10 mouse cellular contexts compared by ENCODE assay signal in the genomic region with DNA sequence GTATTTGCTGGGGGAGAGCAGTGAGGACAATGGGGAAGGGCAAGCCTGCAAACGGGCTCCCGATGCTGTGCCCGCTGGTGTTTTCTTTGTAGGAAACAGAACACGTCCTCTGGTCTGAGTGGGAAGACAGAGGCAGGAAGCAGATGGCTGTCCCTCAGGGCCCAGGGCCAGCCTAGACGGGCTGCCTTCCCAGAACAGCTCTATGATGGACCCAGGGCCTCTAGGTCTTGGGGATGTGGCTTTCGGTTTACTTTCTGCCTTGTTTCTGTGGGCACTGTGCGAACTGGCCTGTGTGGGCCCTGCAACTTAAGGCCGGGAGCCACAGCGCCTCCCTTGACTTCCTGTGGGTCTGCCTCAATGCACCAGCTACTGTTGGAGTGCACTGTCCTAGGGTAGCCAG.
DNase-seq lines count a peak whose midpoint lies in the region; ATAC-seq and TF ChIP-seq lines count a peak whose summit lies in the region.
"Had no signal": no experiment of that assay in that cellular context is flagged by ENCODE, and none has a peak within 500 bp of the region (broad histone marks: within the 10 kb centered on the region; RNA-seq: fewer than 3 reads in every experiment).

No protein-coding gene starts in this region.

- no peak overlapping the region for H3K4me2 ChIP-seq in lung, postnatal 0 days (replicated peaks; ENCODE audit: low read depth, low read length)
- H3K4me2 ChIP-seq in heart, embryonic 12.5 days, result no peak overlapping the region
- H3K4me2 ChIP-seq in stomach, embryonic 15.5 days, result no peak overlapping the region
- H3K4me2 ChIP-seq: liver, embryonic 13.5 days had no signal

- ATAC-seq in lung, postnatal 0 days, result peak; percentile 88
- ATAC-seq in heart, embryonic 12.5 days (ENCODE audit: insufficient number of reproducible peaks, low FRiP score), result peak; percentile 54; the same call in 1 of the 2 replicates
- peak; percentile 40; the same call in 1 of the 2 replicates for ATAC-seq in stomach, embryonic 15.5 days (ENCODE audit: insufficient read depth, low FRiP score, low read depth)

- 0 out of 2 replicates have a peak overlapping the region, but pooled peaks have one; percentile 38 for H3K27ac ChIP-seq in lung, postnatal 0 days (ENCODE audit: low read length)
- H3K27ac ChIP-seq in heart, embryonic 12.5 days (ENCODE audit: poor library complexity, severe bottlenecking), result peak overlapping the region; percentile 10; the same call in 1 of the 2 replicates
- H3K27ac ChIP-seq in stomach, embryonic 15.5 days, result no peak overlapping the region
- H3K27ac ChIP-seq: liver, embryonic 13.5 days had no signal

- 47% methylated on average over 9 of the region's 9 CpGs for WGBS in lung, postnatal 0 days
- WGBS in heart, embryonic 12.5 days, result 64% methylated on average over 9 of the region's 9 CpGs
- WGBS in stomach, embryonic 15.5 days, result 66% methylated on average over 9 of the region's 9 CpGs

- H3K36me3 ChIP-seq in lung, postnatal 0 days (ENCODE audit: insufficient read depth, low read length), result no peaks in the 10 kb centered on the region
- H3K36me3 ChIP-seq in heart, embryonic 12.5 days, result no peaks in the 10 kb centered on the region
- no peaks in the 10 kb centered on the region for H3K36me3 ChIP-seq in stomach, embryonic 15.5 days
- H3K36me3 ChIP-seq: liver, embryonic 13.5 days had no signal

- H3K4me3 ChIP-seq in lung, postnatal 0 days (ENCODE audit: low read depth, low read length), result no peak overlapping the region
- no peak overlapping the region for H3K4me3 ChIP-seq in heart, embryonic 12.5 days
- no peak overlapping the region for H3K4me3 ChIP-seq in stomach, embryonic 15.5 days (replicated peaks)
- H3K4me3 ChIP-seq: liver, embryonic 13.5 days had no signal

- no peaks in the 10 kb centered on the region for H3K27me3 ChIP-seq in lung, postnatal 0 days (replicated peaks; ENCODE audit: insufficient read depth, low read length)
- no peaks in the 10 kb centered on the region for H3K27me3 ChIP-seq in heart, embryonic 12.5 days (replicated peaks)
- 0 out of 2 replicates have a peak, but pooled peaks cover 3% of the 10 kb centered on the region for H3K27me3 ChIP-seq in stomach, embryonic 15.5 days (replicated peaks)
- H3K27me3 ChIP-seq: liver, embryonic 13.5 days had no signal

- H3K9ac ChIP-seq in lung, postnatal 0 days (replicated peaks; ENCODE audit: low read depth), result no peak overlapping the region
- H3K9ac ChIP-seq in heart, embryonic 12.5 days, result no peak overlapping the region
- no peak overlapping the region for H3K9ac ChIP-seq in stomach, embryonic 15.5 days
- H3K9ac ChIP-seq: liver, embryonic 13.5 days had no signal

- TF ChIP-seq CTCF in lung, postnatal 0 days (IDR thresholded peaks at IDR 0.05), result peak; percentile 6; the same call in 1 of the 2 replicates

- TF ChIP-seq EP300 in lung, postnatal 0 days (IDR thresholded peaks at IDR 0.05), result 0 out of 2 replicates have a peak, but pooled peaks have one; percentile 15

- H3K9me3 ChIP-seq in lung, postnatal 0 days (ENCODE audit: low read length), result no peaks in the 10 kb centered on the region
- H3K9me3 ChIP-seq in heart, embryonic 12.5 days (replicated peaks), result no peaks in the 10 kb centered on the region
- H3K9me3 ChIP-seq in stomach, embryonic 15.5 days, result no peaks in the 10 kb centered on the region
- H3K9me3 ChIP-seq: liver, embryonic 13.5 days had no signal

- H3K4me1 ChIP-seq in lung, postnatal 0 days (ENCODE audit: insufficient read depth, low read depth, low read length), result no peaks in the 10 kb centered on the region
- H3K4me1 ChIP-seq in heart, embryonic 12.5 days (replicated peaks), result peaks cover 13% of the 10 kb centered on the region
- peaks cover 13% of the 10 kb centered on the region; the same call in 1 of the 2 replicates for H3K4me1 ChIP-seq in stomach, embryonic 15.5 days

- DNase-seq in lung, postnatal 0 days (ENCODE audit: low spot score), result peak; percentile 42
- DNase-seq in lung, adult 18-20 months, result no peak
- DNase-seq in kidney, postnatal 36 days, result peak; percentile 45 to 52
- DNase-seq in frontal cortex, adult 2 months (ENCODE audit: extremely low spot score in 1 of 2, low spot score in 1 of 2), result no peak
- DNase-seq in testis, postnatal 14 days (ENCODE audit: low spot score), result no peak
- DNase-seq: cerebellum, postnatal 14 days; liver, embryonic 13.5 days; right cerebral cortex, adult 18-20 months had no signal

Comparison
In these comparisons a context has a peak if more than half of its experiments do, and no peak if none do; other contexts are left out.
1. DNase-seq: peak in lung, postnatal 0 days (single experiment) and kidney, postnatal 36 days (2 of 2); none in lung, adult 18-20 months (0 of 2), frontal cortex, adult 2 months (0 of 2) and testis, postnatal 14 days (single experiment).
2. Peak in every context shown above with its lines, with median percentiles within 50 percentile points of each other: ATAC-seq.